Mouse (Mus musculus) embryonic facial prominence, embryonic 13.5 days (tissue): ENCODE measurements around the gene Abr. TPM values are rescaled to one million over a fixed set of nuclear protein-coding genes. Genes with fewer than 3 reads are reported as not detected.

ENCODE experiments used
- ATAC-seq: fragments of 200-750 bp; cut with Nextera tagmentation; 2 replicates; pipeline ENCODE4 v1.8.0; 2017; ENCODE audit warnings: low read depth; ENCODE audit not compliant: insufficient number of reproducible peaks, insufficient read depth, low FRiP score, low TSS enrichment
- H3K27ac ChIP-seq: fragments of 300-500 bp; sonication (generic); 2 replicates; pipeline ENCODE4 v1.5.1; 2015; ENCODE audit warnings: moderate library complexity, mild to moderate bottlenecking, inconsistent platforms
- H3K27me3 ChIP-seq: fragments of 300-500 bp; sonication (generic); 2 replicates; pipeline ENCODE4 v1.6.1; 2015; ENCODE audit warnings: mild to moderate bottlenecking, inconsistent platforms
- H3K36me3 ChIP-seq: fragments of 300-500 bp; sonication (generic); 2 replicates; pipeline ENCODE4 v1.6.1; 2015; ENCODE audit warnings: mild to moderate bottlenecking, inconsistent platforms
- H3K4me1 ChIP-seq: fragments of 300-500 bp; sonication (generic); 2 replicates; pipeline ENCODE4 v1.6.1; 2015; ENCODE audit warnings: inconsistent platforms
- H3K4me2 ChIP-seq: fragments of 300-500 bp; sonication (generic); 2 replicates; pipeline ENCODE4 v1.6.1; 2015; ENCODE audit warnings: moderate library complexity, mild to moderate bottlenecking, inconsistent platforms
- H3K4me3 ChIP-seq: fragments of 300-500 bp; sonication (generic); 2 replicates; pipeline ENCODE4 v1.5.1; 2015; ENCODE audit warnings: mild to moderate bottlenecking, inconsistent platforms
- H3K9ac ChIP-seq: fragments of 300-500 bp; sonication (generic); 2 replicates; pipeline ENCODE4 v1.6.1; 2015; ENCODE audit warnings: mild to moderate bottlenecking, inconsistent platforms
- H3K9me3 ChIP-seq: fragments of 300-500 bp; sonication (generic); 2 replicates; pipeline ENCODE4 v1.6.1; 2016; ENCODE audit warnings: inconsistent platforms
- WGBS: fragments of 180-500 bp; shearing (Covaris S2); methylation state at CpG from one replicate; pipeline ENCODE4 v1.1.7; 2015; ENCODE audit warnings: mixed read lengths; 5-methylcytosine and 5-hydroxymethylcytosine counted together
- polyA plus RNA-seq: library from polyadenylated mRNA; unstranded; fragments of >200 nt; fragmentation: Nextera tagmentation; extraction: Ambion mirVana; gene quantifications from 2 replicates; pipeline ENCODE4 v1.2.1, GENCODE M21; 2015

Gene Abr
- polyA plus RNA-seq, 1 experiment from 2014 or later, result 35.5 TPM

DNA sequence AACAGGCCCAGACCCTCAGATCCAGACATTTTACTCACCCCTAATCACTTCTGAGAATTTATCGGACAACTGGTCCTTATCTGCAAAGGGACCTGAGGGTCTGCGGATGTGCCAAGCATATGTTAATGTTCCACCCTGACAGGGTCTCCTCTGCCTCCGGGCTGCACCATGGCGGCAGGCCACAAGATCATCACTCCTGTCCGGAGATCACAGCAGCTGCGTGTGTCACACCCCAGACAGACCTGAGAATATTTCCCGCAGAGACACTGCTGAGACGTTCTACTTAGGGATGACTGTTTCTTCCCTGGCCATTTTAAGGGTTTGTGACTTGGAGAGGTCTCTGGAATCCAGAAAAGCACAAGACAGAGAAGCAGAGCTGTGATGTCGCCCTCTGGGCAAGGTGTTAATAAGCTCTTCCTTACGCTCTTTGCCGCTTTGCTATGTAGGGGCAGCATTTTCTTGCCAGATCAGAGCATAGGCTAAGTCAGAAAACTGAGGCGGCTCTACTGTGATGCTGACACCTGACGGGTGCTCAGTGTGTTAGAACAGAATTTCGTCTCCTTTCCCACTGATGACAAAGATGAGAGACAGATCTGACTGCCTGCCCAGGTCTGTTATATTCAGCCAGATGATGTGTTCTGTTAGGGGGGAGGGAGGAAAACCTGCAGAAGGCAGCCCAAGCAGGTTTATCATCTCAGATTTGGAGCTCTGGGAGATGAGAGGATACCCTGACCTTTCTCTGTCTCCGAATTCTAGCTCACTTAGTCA, 91.8 kb downstream of the Abr start:
- Histone ChIP-seq H3K9ac (no peak overlapping the region), H3K9me3 (no peaks in the 10 kb centered on the region), H3K36me3 (no peaks in the 10 kb centered on the region), H3K4me2 (no peak overlapping the region), H3K27me3 (no peaks in the 10 kb centered on the region), H3K27ac (no peak overlapping the region), H3K4me1 (peaks cover 17% of the 10 kb centered on the region), H3K4me3 (no peak overlapping the region)
- WGBS, result 73% methylated on average over 15 of the region's 15 CpGs
- no peak for ATAC-seq

DNA sequence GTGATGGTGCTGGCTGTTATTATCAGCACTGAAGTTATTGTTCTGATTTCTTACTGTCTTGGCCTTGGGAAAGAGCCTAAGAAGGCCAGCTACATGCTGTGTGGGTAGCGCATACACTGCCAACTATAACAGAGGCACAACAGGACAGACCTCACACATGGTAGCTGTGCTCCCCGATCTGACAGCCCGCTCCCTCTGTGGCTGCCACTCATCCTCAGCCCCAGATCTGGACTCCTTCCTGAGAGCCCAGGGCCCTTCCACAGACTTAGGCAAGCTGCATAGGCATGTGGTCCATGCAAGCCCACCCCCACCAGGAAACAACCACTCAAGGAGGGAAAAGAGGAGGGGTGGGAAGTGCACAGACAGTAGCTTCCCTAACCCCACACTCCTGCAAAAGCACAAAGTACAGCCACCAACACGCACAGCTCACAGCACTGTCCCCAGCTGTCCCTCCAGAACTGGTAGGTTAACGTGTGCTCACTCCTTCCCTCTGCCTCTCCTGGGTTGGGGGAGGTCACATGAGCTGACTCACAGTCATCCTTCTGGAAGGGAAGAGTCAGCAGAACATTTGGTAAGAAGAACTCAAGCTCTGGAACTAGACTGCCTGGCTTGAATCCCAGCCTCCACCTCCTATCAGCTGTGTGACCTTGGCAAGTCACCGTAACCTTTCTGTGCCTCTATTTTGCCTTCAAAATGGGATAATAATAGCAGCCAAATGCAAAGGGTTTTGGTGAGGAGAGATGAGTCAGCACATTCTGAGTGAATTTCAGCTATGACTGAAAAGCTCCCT, 92.6 kb downstream of the Abr start:
- H3K27ac ChIP-seq, result no peak overlapping the region
- WGBS, result 64% methylated on average over 6 of the region's 6 CpGs

DNA sequence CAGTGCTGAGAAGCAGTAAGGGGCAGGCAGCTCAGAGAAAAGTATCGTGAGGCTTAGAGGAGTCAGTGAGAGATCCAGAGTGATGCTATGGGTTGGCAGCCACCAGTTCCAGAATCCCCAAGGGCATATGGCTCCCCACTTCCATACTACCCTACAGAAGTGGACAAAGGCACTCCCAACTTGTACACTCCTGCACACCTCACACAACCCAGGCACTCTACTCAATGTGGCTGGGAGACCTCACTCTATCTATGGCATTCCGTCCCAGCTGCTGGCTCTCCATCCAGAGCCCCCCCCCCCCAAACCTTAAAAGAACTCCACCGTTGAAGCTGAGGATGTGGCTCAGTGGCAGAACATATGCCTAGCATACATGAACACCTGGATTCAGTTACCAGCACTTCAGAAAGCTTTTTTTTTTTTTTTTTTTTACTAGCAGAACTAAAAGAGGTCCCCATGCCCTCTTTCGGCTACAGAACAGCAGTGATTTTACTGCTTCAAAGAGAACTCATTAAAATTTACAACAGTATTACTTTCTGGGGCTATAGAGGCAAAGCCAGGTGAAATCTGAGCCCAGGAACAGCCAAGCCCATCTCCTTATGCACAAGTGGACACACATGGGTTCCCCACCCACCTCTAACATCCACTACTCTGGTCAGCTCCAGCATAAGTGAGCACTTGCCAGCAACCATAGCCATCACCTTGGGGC, 96.3 kb downstream of the Abr start:
- Histone ChIP-seq H3K4me2 (no peak overlapping the region), H3K9me3 (no peaks in the 10 kb centered on the region), H3K36me3 (no peaks in the 10 kb centered on the region), H3K27me3 (no peaks in the 10 kb centered on the region), H3K9ac (no peak overlapping the region), H3K27ac (peak overlapping the region; percentile 33; the same call in 1 of the 2 replicates), H3K4me1 (peaks cover 28% of the 10 kb centered on the region), H3K4me3 (no peak overlapping the region)
- 39% methylated on average over 4 of the region's 4 CpGs for WGBS
- no peak for ATAC-seq

More for the DNA sequence above, 92.6 kb downstream of the Abr start:
- Histone ChIP-seq H3K36me3 (no peaks in the 10 kb centered on the region), H3K4me3 (no peak overlapping the region), H3K9ac (no peak overlapping the region), H3K4me2 (no peak overlapping the region), H3K9me3 (no peaks in the 10 kb centered on the region), H3K27me3 (no peaks in the 10 kb centered on the region), H3K4me1 (peaks cover 21% of the 10 kb centered on the region)
- no peak for ATAC-seq

DNA sequence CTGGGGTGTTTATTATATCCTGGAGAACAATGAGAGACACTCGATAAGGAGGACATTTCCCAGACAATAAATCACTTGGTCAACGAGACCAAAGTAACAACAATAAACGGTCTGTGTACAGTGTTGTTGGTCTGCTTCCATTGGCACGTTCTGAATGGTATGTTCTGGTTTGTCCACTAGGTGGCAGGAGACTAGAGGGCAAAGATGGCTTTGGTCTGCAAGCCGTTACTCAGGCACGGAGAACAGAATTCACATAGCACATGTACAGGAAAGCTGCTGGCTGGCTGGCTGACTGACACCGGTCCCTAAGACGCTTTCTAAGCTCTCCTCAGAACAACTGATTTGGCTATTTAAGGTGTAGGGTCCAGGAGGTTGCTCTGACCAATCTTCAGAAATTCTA, 97.2 kb downstream of the Abr start:
- Histone ChIP-seq H3K4me1 (peaks cover 28% of the 10 kb centered on the region), H3K4me3 (no peak overlapping the region), H3K27ac (no peak overlapping the region), H3K36me3 (no peaks in the 10 kb centered on the region), H3K27me3 (no peaks in the 10 kb centered on the region), H3K4me2 (no peak overlapping the region), H3K9me3 (no peaks in the 10 kb centered on the region), H3K9ac (no peak overlapping the region)
- no peak for ATAC-seq
- 20% methylated on average over 8 of the region's 8 CpGs for WGBS

DNA sequence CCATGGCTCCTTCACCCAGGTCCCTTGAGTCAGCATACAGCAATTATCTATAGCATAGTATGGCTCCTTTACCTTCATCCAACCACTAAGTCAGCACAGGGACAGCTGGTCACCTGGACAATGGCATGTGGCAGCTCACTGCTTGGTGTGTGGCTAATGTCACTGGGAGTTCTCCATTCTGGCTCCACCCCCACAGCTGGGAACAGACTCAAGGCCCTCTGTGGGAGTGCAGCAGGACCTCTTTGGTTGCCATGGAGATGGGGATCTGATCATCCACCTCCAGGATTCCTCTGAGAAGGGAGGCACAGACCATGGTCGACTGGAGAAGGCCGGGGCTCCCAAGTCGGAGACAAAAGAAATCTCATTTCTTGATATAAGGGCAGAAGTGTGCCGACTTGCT, 98.8 kb downstream of the Abr start:
- ATAC-seq, result no peak
- no peak overlapping the region for H3K4me2 ChIP-seq
- no peak overlapping the region for H3K27ac ChIP-seq
- 42% methylated on average over 4 of the region's 4 CpGs for WGBS
- H3K9ac ChIP-seq, result no peak overlapping the region
- no peaks in the 10 kb centered on the region for H3K27me3 ChIP-seq
- no peak overlapping the region for H3K4me3 ChIP-seq
- no peaks in the 10 kb centered on the region for H3K9me3 ChIP-seq
- H3K4me1 ChIP-seq, result peaks cover 23% of the 10 kb centered on the region
- no peaks in the 10 kb centered on the region for H3K36me3 ChIP-seq

DNA sequence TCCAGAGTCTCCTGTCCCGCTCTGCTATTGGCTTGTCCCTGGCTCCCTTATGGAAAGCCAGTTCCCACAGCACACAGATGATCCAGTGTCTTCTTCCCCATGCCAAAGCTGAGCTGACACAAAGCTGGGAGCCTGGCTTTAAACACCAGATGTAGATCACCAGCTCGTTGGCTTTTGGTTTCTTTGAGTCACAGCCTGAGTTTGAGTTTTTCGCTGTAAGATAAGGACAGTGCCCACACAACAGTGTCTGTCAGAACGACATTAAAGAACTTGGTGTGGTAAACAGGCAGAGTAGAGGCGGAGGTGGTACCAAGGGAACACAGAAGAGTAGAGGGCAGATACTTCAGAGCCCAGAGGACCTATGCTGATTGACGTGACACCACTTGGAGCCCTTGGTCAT, 101.2 kb downstream of the Abr start:
- no peaks in the 10 kb centered on the region for H3K36me3 ChIP-seq
- H3K27ac ChIP-seq, result no peak overlapping the region
- H3K4me3 ChIP-seq, result no peak overlapping the region
- no peak overlapping the region for H3K4me2 ChIP-seq
- peaks cover 16% of the 10 kb centered on the region for H3K4me1 ChIP-seq
- ATAC-seq, result no peak
- H3K27me3 ChIP-seq, result no peaks in the 10 kb centered on the region
- H3K9ac ChIP-seq, result no peak overlapping the region
- H3K9me3 ChIP-seq, result no peaks in the 10 kb centered on the region
- 88% methylated on average over 6 of the region's 6 CpGs for WGBS

DNA sequence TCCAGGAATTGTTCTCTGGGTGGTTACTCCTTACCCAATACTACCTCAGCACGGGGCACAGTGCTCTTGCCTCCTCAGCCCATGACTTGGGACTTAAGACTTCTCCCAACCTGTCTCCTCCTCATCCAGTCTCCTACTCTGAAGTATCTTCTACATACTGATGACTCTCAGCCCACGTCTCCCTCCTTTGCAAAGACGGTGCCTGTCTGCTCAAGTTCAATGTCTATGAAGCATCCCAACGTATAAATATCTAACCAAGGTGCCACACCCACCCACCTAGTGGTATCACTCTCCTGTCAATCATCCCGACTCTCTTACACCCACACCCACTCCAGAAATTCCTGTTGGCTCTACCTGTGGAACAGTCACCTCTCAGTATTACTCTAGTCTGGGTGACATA, 103.5 kb downstream of the Abr start:
- peaks cover 17% of the 10 kb centered on the region for H3K4me1 ChIP-seq
- WGBS, result 85% methylated on average over 5 of the region's 5 CpGs

DNA sequence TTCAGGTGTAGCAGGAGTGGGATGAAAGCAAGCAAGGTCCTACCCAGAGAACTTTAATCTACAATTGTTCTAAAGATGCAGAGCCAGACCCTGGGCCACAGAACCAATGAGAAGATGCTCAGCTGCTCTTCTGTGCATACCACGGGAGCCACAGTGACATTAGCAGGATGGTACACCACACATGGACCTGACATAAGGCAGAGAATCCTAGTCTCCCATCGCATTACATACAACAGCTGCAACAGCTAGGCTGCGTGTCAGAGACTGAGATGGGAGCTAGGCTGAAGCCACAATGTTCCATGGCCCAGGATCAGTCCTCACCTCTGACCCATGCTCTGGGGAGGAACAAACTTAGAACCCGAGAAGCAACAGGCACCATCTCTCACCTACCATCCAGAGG, 104.0 kb downstream of the Abr start:
- Histone ChIP-seq H3K27me3 (no peaks in the 10 kb centered on the region), H3K4me1 (peaks cover 12% of the 10 kb centered on the region), H3K9ac (no peak overlapping the region), H3K36me3 (no peaks in the 10 kb centered on the region), H3K9me3 (no peaks in the 10 kb centered on the region), H3K4me3 (no peak overlapping the region), H3K27ac (no peak overlapping the region), H3K4me2 (no peak overlapping the region)
- 89% methylated on average over 4 of the region's 4 CpGs for WGBS
- ATAC-seq, result no peak

More for the DNA sequence above, 103.5 kb downstream of the Abr start:
- no peak for ATAC-seq
- no peaks in the 10 kb centered on the region for H3K27me3 ChIP-seq
- no peak overlapping the region for H3K4me2 ChIP-seq
- H3K36me3 ChIP-seq, result no peaks in the 10 kb centered on the region
- no peaks in the 10 kb centered on the region for H3K9me3 ChIP-seq
- H3K27ac ChIP-seq, result no peak overlapping the region
- H3K9ac ChIP-seq, result no peak overlapping the region
- H3K4me3 ChIP-seq, result no peak overlapping the region

DNA sequence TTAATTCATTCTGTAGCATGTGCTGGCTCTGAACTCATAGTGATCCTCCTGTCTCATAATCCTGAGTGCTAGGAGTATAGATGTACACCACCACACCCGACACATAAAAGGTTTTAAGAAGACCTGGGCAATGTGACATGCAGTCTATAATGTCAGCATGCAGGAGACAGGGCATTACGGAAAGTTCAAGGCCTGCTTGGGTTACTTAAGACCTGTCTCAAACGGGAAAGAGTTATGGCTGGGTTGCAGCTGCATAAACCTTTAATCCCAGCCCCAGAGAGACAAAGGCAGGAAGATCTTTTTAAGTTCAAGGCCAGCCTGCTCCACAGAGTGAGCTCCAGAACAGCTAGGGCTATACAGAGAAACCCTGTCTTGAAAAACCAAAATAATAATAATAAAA, 105.2 kb downstream of the Abr start:
- WGBS, result 71% methylated on average over 3 of the region's 3 CpGs
- ATAC-seq, result no peak
- no peak overlapping the region for H3K4me2 ChIP-seq

DNA sequence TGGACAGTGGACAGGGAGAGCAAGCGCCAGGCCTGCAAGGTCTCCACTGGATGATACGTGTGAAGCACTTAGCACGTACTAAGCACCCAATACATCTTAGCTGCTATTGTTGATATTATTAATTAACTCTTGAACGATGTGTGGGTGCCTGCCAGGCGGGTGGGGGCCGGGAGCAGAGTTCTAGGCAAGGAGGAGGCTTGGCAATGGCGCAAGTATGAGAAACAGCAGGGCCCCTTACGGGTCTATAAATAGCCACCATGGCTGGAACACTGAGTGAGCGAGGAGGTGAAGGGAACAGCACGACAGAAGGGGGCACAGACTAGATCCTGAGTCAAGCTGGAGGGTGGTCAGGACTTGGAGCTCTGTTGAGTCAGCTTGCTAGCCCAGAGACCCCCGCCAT, 107.0 kb downstream of the Abr start:
- Histone ChIP-seq H3K4me1 (peaks cover 14% of the 10 kb centered on the region), H3K4me2 (no peak overlapping the region), H3K4me3 (no peak overlapping the region), H3K9ac (no peak overlapping the region), H3K27me3 (no peaks in the 10 kb centered on the region), H3K27ac (no peak overlapping the region), H3K36me3 (no peaks in the 10 kb centered on the region), H3K9me3 (no peaks in the 10 kb centered on the region)
- 84% methylated on average over 11 of the region's 11 CpGs for WGBS
- ATAC-seq, result no peak

More for the DNA sequence above, 105.2 kb downstream of the Abr start:
- no peaks in the 10 kb centered on the region for H3K9me3 ChIP-seq
- no peak overlapping the region for H3K27ac ChIP-seq
- no peaks in the 10 kb centered on the region for H3K27me3 ChIP-seq
- no peak overlapping the region for H3K4me3 ChIP-seq
- H3K36me3 ChIP-seq, result no peaks in the 10 kb centered on the region
- no peak overlapping the region for H3K9ac ChIP-seq
- peaks cover 12% of the 10 kb centered on the region for H3K4me1 ChIP-seq

DNA sequence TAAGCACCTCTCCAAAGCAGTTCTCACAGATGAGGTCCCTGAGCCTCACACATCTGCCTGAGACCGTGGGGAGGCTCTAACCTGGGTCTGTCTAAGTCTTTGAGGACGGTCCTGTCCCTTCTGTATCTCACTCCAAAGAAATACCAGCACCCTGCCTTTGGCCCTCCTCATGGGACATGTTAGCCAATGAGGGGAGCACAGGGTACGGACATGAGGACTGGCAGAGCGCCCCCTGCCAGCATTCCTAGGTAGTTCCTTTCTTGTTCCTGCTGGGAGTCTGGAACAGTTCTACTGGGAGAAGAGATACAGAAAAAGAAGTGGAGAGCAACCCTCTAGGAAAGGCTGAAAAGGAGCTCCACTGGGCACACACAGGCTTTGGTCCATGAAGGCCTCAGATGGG, 111.1 kb downstream of the Abr start:
- H3K4me1 ChIP-seq, result peaks cover 39% of the 10 kb centered on the region
- 58% methylated on average over 4 of the region's 4 CpGs for WGBS

More for the DNA sequence above, 111.1 kb downstream of the Abr start:
- H3K9ac ChIP-seq, result no peak overlapping the region
- ATAC-seq, result no peak
- H3K36me3 ChIP-seq, result no peaks in the 10 kb centered on the region
- no peak overlapping the region for H3K4me2 ChIP-seq
- H3K27ac ChIP-seq, result no peak overlapping the region
- no peaks in the 10 kb centered on the region for H3K27me3 ChIP-seq
- no peak overlapping the region for H3K4me3 ChIP-seq
- no peaks in the 10 kb centered on the region for H3K9me3 ChIP-seq
